In the genomic region with DNA sequence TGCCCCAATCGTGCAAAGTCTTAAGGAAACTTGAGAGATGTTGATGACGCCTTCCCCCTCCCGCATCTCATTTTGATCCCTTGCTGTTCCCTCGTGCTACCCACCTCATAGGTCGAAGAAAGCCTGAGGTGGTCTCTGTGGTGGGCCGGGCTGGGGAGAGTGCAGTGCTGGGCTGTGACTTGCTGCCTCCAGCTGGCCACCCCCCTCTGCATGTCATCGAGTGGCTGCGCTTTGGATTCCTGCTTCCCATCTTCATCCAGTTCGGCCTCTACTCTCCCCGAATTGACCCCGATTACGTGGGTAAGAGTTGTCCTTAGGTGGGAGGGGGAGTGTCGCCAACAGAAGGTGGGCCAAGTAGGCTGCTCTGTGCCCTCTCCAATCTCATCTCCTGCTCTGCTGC, we compare ENCODE assay signal across 12 mouse cellular contexts. TPM values are rescaled to one million over a fixed set of nuclear protein-coding genes. Genes with fewer than 3 reads are reported as not detected.
DNase-seq lines count a peak whose midpoint lies in the region; ATAC-seq lines count a peak whose summit lies in the region.
"Had no signal": no experiment of that assay in that cellular context is flagged by ENCODE, and none has a peak within 500 bp of the region (broad histone marks: within the 10 kb centered on the region; RNA-seq: fewer than 3 reads in every experiment).

No protein-coding gene starts in this region.

- peaks cover 60% of the 10 kb centered on the region for H3K4me1 ChIP-seq in embryonic facial prominence, embryonic 13.5 days
- peaks cover 69% of the 10 kb centered on the region for H3K4me1 ChIP-seq in forebrain, embryonic 13.5 days
- peaks cover 47% of the 10 kb centered on the region for H3K4me1 ChIP-seq in intestine, embryonic 16.5 days (ENCODE audit: control insufficient read depth, insufficient read depth, low read length)
- H3K4me1 ChIP-seq in neural tube, embryonic 12.5 days = peaks cover 54% of the 10 kb centered on the region

- H3K9ac ChIP-seq in embryonic facial prominence, embryonic 13.5 days = peak overlapping the region; percentile 78
- H3K9ac ChIP-seq in forebrain, embryonic 13.5 days = peak overlapping the region; percentile 88
- H3K9ac ChIP-seq in intestine, embryonic 16.5 days (ENCODE audit: low read depth, low read length) = peak overlapping the region; percentile 70
- H3K9ac ChIP-seq in neural tube, embryonic 12.5 days = peak overlapping the region; percentile 75; the same call in 1 of the 2 replicates
- H3K9ac ChIP-seq: liver, embryonic 14.5 days had no signal

- no peak overlapping the region for H3K27ac ChIP-seq in embryonic facial prominence, embryonic 13.5 days
- peak overlapping the region; percentile 79 for H3K27ac ChIP-seq in forebrain, embryonic 13.5 days
- H3K27ac ChIP-seq in intestine, embryonic 16.5 days (ENCODE audit: low read length) = no peak overlapping the region
- H3K27ac ChIP-seq in neural tube, embryonic 12.5 days = no peak overlapping the region
- H3K27ac ChIP-seq: liver, embryonic 14.5 days had no signal

- DNase-seq in gastrocnemius, postnatal 4 days (ENCODE audit: low spot score in 2 of 2) = no peak
- DNase-seq in cerebellum, adult 11 months = no peak
- DNase-seq in adrenal gland, adult 8-10 months = no peak
- DNase-seq: gastrocnemius, postnatal 10 days; layer of hippocampus, adult 9-11 months; right cerebral cortex, adult 18-20 months had no signal

- peak overlapping the region; percentile 77 for H3K4me2 ChIP-seq in embryonic facial prominence, embryonic 13.5 days
- H3K4me2 ChIP-seq in forebrain, embryonic 13.5 days = peak overlapping the region; percentile 93
- peak overlapping the region; percentile 73 for H3K4me2 ChIP-seq in intestine, embryonic 16.5 days (ENCODE audit: low read depth, low read length)
- peak overlapping the region; percentile 91 for H3K4me2 ChIP-seq in neural tube, embryonic 12.5 days (replicated peaks)

- 48% methylated on average over 13 of the region's 13 CpGs for WGBS in embryonic facial prominence, embryonic 13.5 days
- WGBS in forebrain, embryonic 13.5 days = 55% methylated on average over 13 of the region's 13 CpGs
- WGBS in intestine, embryonic 16.5 days = 57% methylated on average over 13 of the region's 13 CpGs
- 39% methylated on average over 13 of the region's 13 CpGs for WGBS in neural tube, embryonic 12.5 days

- H3K36me3 ChIP-seq in embryonic facial prominence, embryonic 13.5 days = peaks cover 12% of the 10 kb centered on the region; the same call in 1 of the 2 replicates
- peaks cover 37% of the 10 kb centered on the region for H3K36me3 ChIP-seq in forebrain, embryonic 13.5 days (ENCODE audit: poor library complexity, severe bottlenecking)
- no peaks in the 10 kb centered on the region for H3K36me3 ChIP-seq in intestine, embryonic 16.5 days (ENCODE audit: control insufficient read depth, insufficient read depth, low read length)
- peaks cover 18% of the 10 kb centered on the region; the same call in 1 of the 2 replicates for H3K36me3 ChIP-seq in neural tube, embryonic 12.5 days

- no peaks in the 10 kb centered on the region for H3K9me3 ChIP-seq in embryonic facial prominence, embryonic 13.5 days
- H3K9me3 ChIP-seq in forebrain, embryonic 13.5 days (replicated peaks) = no peaks in the 10 kb centered on the region
- no peaks in the 10 kb centered on the region for H3K9me3 ChIP-seq in intestine, embryonic 16.5 days (ENCODE audit: control insufficient read depth, low read length)
- no peaks in the 10 kb centered on the region for H3K9me3 ChIP-seq in neural tube, embryonic 12.5 days
- H3K9me3 ChIP-seq: megakaryocyte, embryonic 14.5 days had no signal

- H3K4me3 ChIP-seq in embryonic facial prominence, embryonic 13.5 days = peak overlapping the region; percentile 69
- H3K4me3 ChIP-seq in forebrain, embryonic 13.5 days = peak overlapping the region; percentile 67
- H3K4me3 ChIP-seq in intestine, embryonic 16.5 days (ENCODE audit: low read length) = peak overlapping the region; percentile 63
- peak overlapping the region; percentile 67 for H3K4me3 ChIP-seq in neural tube, embryonic 12.5 days
- H3K4me3 ChIP-seq: megakaryocyte, embryonic 14.5 days had no signal

- no peak for ATAC-seq in embryonic facial prominence, embryonic 13.5 days (ENCODE audit: insufficient number of reproducible peaks, insufficient read depth, low FRiP score, low TSS enrichment, low read depth)
- no peak for ATAC-seq in forebrain, embryonic 13.5 days
- ATAC-seq in intestine, embryonic 16.5 days = no peak
- ATAC-seq in neural tube, embryonic 12.5 days (ENCODE audit: low FRiP score, low read depth) = no peak

- no peaks in the 10 kb centered on the region for H3K27me3 ChIP-seq in embryonic facial prominence, embryonic 13.5 days
- H3K27me3 ChIP-seq in forebrain, embryonic 13.5 days = 0 out of 2 replicates have a peak, but pooled peaks cover 4% of the 10 kb centered on the region
- no peaks in the 10 kb centered on the region for H3K27me3 ChIP-seq in intestine, embryonic 16.5 days (replicated peaks; ENCODE audit: control insufficient read depth, insufficient read depth, low read length)
- no peaks in the 10 kb centered on the region for H3K27me3 ChIP-seq in neural tube, embryonic 12.5 days (replicated peaks)

RNA-seq across cellular contexts. Expression of a gene that starts 3.1 kb away (rescaled TPM):
- 75.6 and 83.2 TPM in 2 replicates for polyA plus RNA-seq in embryonic facial prominence, embryonic 13.5 days (2015; fragmentation: Nextera tagmentation; extraction: Ambion mirVana)
- polyA plus RNA-seq in forebrain, embryonic 13.5 days (2015; fragmentation: Nextera tagmentation; extraction: Ambion mirVana) = 78.7 and 90.7 TPM in 2 replicates
- polyA plus RNA-seq in intestine, embryonic 16.5 days (2015; fragmentation: Nextera tagmentation; extraction: Ambion mirVana) = 109 and 110 TPM in 2 replicates
- 83.5 and 84.1 TPM in 2 replicates for polyA plus RNA-seq in neural tube, embryonic 12.5 days (2016; fragmentation: Nextera tagmentation; extraction: Ambion mirVana)
- 1 to 10 TPM; 1.7 to 2.3 TPM for total RNA-seq in gastrocnemius, postnatal 4 days (2021)
- total RNA-seq in adrenal gland, adult 8-10 months (2022) = 1 to 10 TPM; 1.5 to 6.6 (median 3.6) TPM

RNA-seq across cellular contexts. Expression of a gene that starts 9.5 kb away (rescaled TPM):
- polyA plus RNA-seq in embryonic facial prominence, embryonic 13.5 days (2015; fragmentation: Nextera tagmentation; extraction: Ambion mirVana) = 0.47 TPM in 1 of 2 replicates, not detected in the other
- polyA plus RNA-seq in forebrain, embryonic 13.5 days (2015; fragmentation: Nextera tagmentation; extraction: Ambion mirVana) = 0.21 and 0.23 TPM in 2 replicates
- polyA plus RNA-seq in intestine, embryonic 16.5 days (2015; fragmentation: Nextera tagmentation; extraction: Ambion mirVana) = 1.6 and 2.3 TPM in 2 replicates
- polyA plus RNA-seq in neural tube, embryonic 12.5 days (2016; fragmentation: Nextera tagmentation; extraction: Ambion mirVana) = 0.19 TPM in 1 of 2 replicates, not detected in the other
- total RNA-seq in gastrocnemius, postnatal 4 days (2021) = under 1 TPM; 0.47 to 0.56 TPM
- 10 to 100 TPM in 1 of 4 experiments, 1 to 10 TPM in 3; 5.2 to 11.3 (median 6.2) TPM for total RNA-seq in adrenal gland, adult 8-10 months (2022)

RNA-seq across cellular contexts. Expression of a gene that starts 15.2 kb away (rescaled TPM):
- polyA plus RNA-seq in embryonic facial prominence, embryonic 13.5 days (2015; fragmentation: Nextera tagmentation; extraction: Ambion mirVana) = 133 and 135 TPM in 2 replicates
- polyA plus RNA-seq in forebrain, embryonic 13.5 days (2015; fragmentation: Nextera tagmentation; extraction: Ambion mirVana) = 52.9 and 55.8 TPM in 2 replicates
- polyA plus RNA-seq in intestine, embryonic 16.5 days (2015; fragmentation: Nextera tagmentation; extraction: Ambion mirVana) = 469 and 470 TPM in 2 replicates
- 105 and 131 TPM in 2 replicates for polyA plus RNA-seq in neural tube, embryonic 12.5 days (2016; fragmentation: Nextera tagmentation; extraction: Ambion mirVana)
- 100 to 1,000 TPM; 146 to 158 TPM for total RNA-seq in gastrocnemius, postnatal 4 days (2021)
- 10 to 100 TPM; 68.5 to 90.2 (median 77.9) TPM for total RNA-seq in adrenal gland, adult 8-10 months (2022)

RNA-seq across cellular contexts. Expression of a gene that starts 35.9 kb away (rescaled TPM):
- polyA plus RNA-seq in embryonic facial prominence, embryonic 13.5 days (2015; fragmentation: Nextera tagmentation; extraction: Ambion mirVana) = 2.0 and 2.3 TPM in 2 replicates
- 1.4 and 2.2 TPM in 2 replicates for polyA plus RNA-seq in forebrain, embryonic 13.5 days (2015; fragmentation: Nextera tagmentation; extraction: Ambion mirVana)
- polyA plus RNA-seq in intestine, embryonic 16.5 days (2015; fragmentation: Nextera tagmentation; extraction: Ambion mirVana) = 1.1 and 1.3 TPM in 2 replicates
- 2.3 and 2.5 TPM in 2 replicates for polyA plus RNA-seq in neural tube, embryonic 12.5 days (2016; fragmentation: Nextera tagmentation; extraction: Ambion mirVana)
- 1 to 10 TPM; 1.3 to 1.8 TPM for total RNA-seq in gastrocnemius, postnatal 4 days (2021)
- total RNA-seq in adrenal gland, adult 8-10 months (2022) = under 1 TPM; 0.17 to 0.62 (median 0.36) TPM
